8 mouse cellular contexts compared by ENCODE assay signal in the genomic region with DNA sequence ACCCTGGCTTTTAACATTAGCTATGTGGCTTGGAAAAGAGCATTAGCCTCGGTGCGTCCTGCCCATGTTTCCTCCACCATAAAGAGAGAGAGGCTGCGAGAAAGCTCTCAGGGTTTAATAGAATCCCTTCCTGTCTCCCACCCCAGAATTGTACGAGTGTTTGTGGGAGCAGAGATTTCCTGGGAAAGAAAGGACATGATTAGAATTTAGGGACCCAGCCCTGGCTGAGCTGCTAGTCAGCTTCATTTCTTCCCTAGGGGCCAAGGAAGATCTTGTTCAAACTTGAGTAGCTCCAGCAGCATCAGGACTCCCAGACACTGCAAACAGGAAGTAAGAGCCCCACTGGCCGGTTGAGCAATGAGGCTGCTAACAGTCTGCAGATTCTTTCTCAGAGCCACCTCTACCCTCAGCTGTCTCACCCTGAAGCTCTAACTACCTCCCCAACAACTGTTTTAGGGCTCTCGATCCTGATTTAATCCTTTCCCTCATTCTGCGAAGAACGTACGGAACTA. TPM values are rescaled to one million over a fixed set of nuclear protein-coding genes. Genes with fewer than 3 reads are reported as not detected.
DNase-seq lines count a peak whose midpoint lies in the region; ATAC-seq and TF ChIP-seq lines count a peak whose summit lies in the region.

No protein-coding gene starts in this region.

- H3K9me3 ChIP-seq in liver, embryonic 14.5 days (ENCODE audit: control insufficient read depth, low read length): no peaks in the 10 kb centered on the region

- no peaks in the 10 kb centered on the region for H3K36me3 ChIP-seq in liver, embryonic 14.5 days (replicated peaks; ENCODE audit: control insufficient read depth, insufficient read depth, low read depth)

- DNase-seq in layer of hippocampus, adult 11-12 months (ENCODE audit: low spot score): peak; percentile 56
- no peak for DNase-seq in layer of hippocampus, adult 9-10 months (ENCODE audit: low spot score)
- DNase-seq in liver, embryonic 14.5 days (ENCODE audit: low read depth in 3 of 3, low spot score in 3 of 3): peak in 1 of 3 experiments; percentile 24
- peak; percentile 68 to 77 for DNase-seq in spleen, postnatal 36 days (ENCODE audit: low spot score in 2 of 2)
- no peak for DNase-seq in cerebellum, adult 11-12 months
- no peak for DNase-seq in retina, embryonic 14.5 days (ENCODE audit: low spot score)
- no peak for DNase-seq in adrenal gland, postnatal 25 days

- no peak overlapping the region for H3K9ac ChIP-seq in liver, embryonic 14.5 days (replicated peaks)

- H3K4me1 ChIP-seq in liver, embryonic 14.5 days (replicated peaks; ENCODE audit: control insufficient read depth in 2 of 2, insufficient read depth in 2 of 2, low read length in 1 of 2): peaks cover 0 to 2% of the 10 kb centered on the region in 2 experiments; a peak in 1 of 4 replicates

- peak; percentile 77 for ATAC-seq in granulocyte monocyte progenitor cell, adult 5-6 weeks (replicated peaks; ENCODE audit: poor library complexity, severe bottlenecking)
- no peak for ATAC-seq in liver, embryonic 14.5 days (ENCODE audit: insufficient read depth)

- no peaks in the 10 kb centered on the region for H3K27me3 ChIP-seq in liver, embryonic 14.5 days (ENCODE audit: control insufficient read depth, insufficient read depth, low read length)

- no peak overlapping the region for H3K27ac ChIP-seq in liver, embryonic 14.5 days

- TF ChIP-seq EP300 in liver, embryonic 14.5 days (IDR thresholded peaks at IDR 0.05; ENCODE audit: low read depth): no peak

- TF ChIP-seq CTCF in liver, embryonic 14.5 days (IDR thresholded peaks at IDR 0.05; ENCODE audit: low read depth): no peak

- 25% methylated on average over 9 of the region's 9 CpGs for whole genome bisulfite sequencing in liver, embryonic 14.5 days (ENCODE audit: insufficient replicate concordance)

- H3K4me2 ChIP-seq in liver, embryonic 14.5 days (ENCODE audit: low read depth): peak overlapping the region; percentile 32

- H3K4me3 ChIP-seq in liver, embryonic 14.5 days (ENCODE audit: insufficient read depth in 1 of 2, low read depth in 2 of 2, low read length in 2 of 2): no peak overlapping the region

RNA-seq across cellular contexts. Expression of gene Plau, which starts 9.2 kb away (rescaled TPM):
- 2.9 and 4.2 TPM in 2 replicates for total RNA-seq in granulocyte monocyte progenitor cell, adult 5-6 weeks (2014; fragmentation: Nextera tagmentation)
- total RNA-seq in granulocyte monocyte progenitor cell, adult 5-6 weeks (2017): 7.5 and 9.1 TPM in 2 replicates
- 0.74 and 1.3 TPM in 2 replicates for polyA plus RNA-seq in liver, embryonic 14.5 days (2012; rRNA removed)
- polyA plus RNA-seq in liver, embryonic 14.5 days (2014; fragmentation: Nextera tagmentation; extraction: Ambion mirVana): 0.43 and 0.57 TPM in 2 replicates
- 14.2 and 21.2 TPM in 2 replicates for total RNA-seq in adrenal gland, postnatal 25 days (2021)

RNA-seq across cellular contexts. Expression of gene Camk2g, which starts 51.7 kb away (rescaled TPM):
- 28.0 and 35.2 TPM in 2 replicates for total RNA-seq in granulocyte monocyte progenitor cell, adult 5-6 weeks (2014; fragmentation: Nextera tagmentation)
- total RNA-seq in granulocyte monocyte progenitor cell, adult 5-6 weeks (2017): 50.3 and 65.9 TPM in 2 replicates
- 4.5 and 5.4 TPM in 2 replicates for polyA plus RNA-seq in liver, embryonic 14.5 days (2012; rRNA removed)
- polyA plus RNA-seq in liver, embryonic 14.5 days (2014; fragmentation: Nextera tagmentation; extraction: Ambion mirVana): 3.9 and 7.2 TPM in 2 replicates
- 49.0 and 62.6 TPM in 2 replicates for total RNA-seq in adrenal gland, postnatal 25 days (2021)

Comparison
In these comparisons a context has a peak if more than half of its experiments do, and no peak if none do; other contexts are left out.
1. DNase-seq: peak in layer of hippocampus, adult 11-12 months (single experiment) and spleen, postnatal 36 days (2 of 2); none in layer of hippocampus, adult 9-10 months (single experiment), cerebellum, adult 11-12 months (single experiment), retina, embryonic 14.5 days (single experiment) and adrenal gland, postnatal 25 days (single experiment).